Mouse (Mus musculus) 3134 (cell line): ENCODE data around the gene Mospd2.

Experiments
- DNase-seq: peaks from one replicate; pipeline ENCODE4 v3.0.0-alpha.2; 2011; ENCODE audit warnings: low spot score; ENCODE audit not compliant: insufficient read length; ENCODE audit errors: extremely low read depth

Mospd2 gene

GRCm38 (mm10) chrX:164980193-164980775 is at the start of gene Mospd2, which contains the start of gene Fancb:
Mospd2 (minus strand) TSS chrX:164980375.
Fancb (plus strand) TSS chrX:164980592.
- peak; percentile 93 for DNase-seq

GRCm38 (mm10) chrX:165004779-165005324 is 24.7 kb upstream of the Mospd2 start, which contains the start of gene Gm17604:
Gm17604 (minus strand) TSS chrX:165004829.
- no peak for DNase-seq

DNA sequence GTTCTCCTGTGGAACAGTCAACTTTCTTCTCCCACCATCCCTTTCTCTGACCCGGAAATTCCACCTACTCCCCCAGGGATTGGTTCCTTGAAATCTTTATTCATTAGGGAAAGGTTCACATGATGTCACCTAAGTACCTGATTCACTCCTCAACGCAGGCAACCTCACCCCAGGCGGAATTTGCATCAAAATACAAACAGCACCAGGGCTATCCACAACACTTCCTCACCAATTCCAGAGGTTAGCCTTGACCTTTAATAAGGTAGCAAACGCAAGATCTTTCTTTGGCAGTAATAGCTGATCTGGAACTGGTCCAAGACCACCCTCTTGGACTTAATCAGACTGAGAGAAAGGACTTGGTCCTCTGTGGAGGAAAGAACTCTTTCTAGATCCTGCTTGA is 23.0 kb upstream of the Mospd2 start:
- no peak for DNase-seq

- no peak for DNase-seq
Measured at GRCm38 (mm10) chrX:164978866-164979265, 1.3 kb downstream of the Mospd2 start.

DNA sequence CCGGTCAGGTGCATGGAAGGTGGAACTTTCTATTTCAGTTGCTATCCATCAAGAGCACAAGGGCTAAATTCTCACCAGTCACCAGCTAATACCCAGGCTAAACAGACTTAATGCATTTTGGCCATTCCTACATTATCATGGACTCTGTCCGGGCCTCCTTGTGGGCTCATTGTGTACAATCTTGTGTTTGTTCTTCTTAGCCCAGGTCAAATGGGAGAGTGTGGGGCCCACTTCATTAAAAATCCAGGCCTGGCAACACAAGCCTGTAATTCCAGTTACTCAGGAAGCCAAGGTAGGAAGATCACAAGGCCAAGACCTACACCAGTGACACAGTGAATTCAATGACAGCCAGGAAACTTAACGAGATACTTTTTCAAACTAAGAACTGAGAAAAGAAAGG is 9.0 kb downstream of the Mospd2 start:
- no peak for DNase-seq

DNA sequence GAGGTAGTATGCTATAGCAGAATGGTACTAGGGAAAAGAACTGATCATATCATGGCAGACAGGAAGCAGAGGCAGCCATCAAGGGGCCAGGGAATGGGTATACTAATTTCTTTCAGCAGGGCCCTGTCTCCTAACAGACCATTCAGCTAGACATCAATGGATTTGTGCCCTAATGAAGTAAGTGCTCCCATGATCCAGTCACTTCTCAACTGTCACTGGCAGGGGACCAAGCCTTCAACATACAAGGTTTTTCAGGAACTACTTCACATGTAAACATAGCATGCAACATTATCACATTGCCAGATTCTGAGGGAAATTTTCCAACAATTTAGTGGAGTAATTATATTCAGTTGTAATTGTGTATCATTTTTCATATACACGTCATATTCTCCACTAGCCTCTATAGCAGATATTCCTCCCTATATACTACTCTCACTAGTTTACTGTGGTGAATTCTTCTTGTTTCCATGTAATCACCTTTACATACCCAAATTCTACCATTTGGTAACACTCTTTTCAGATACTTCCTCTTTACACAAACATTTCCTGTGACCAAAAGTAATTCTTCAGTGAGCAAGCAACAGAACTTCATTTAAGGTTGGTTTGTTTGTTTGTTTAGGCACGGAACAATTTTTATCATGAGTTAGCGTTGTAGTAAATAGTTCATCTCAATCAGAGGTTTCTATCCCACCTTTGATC is 14.3 kb downstream of the Mospd2 start:
- DNase-seq = no peak

- DNase-seq = no peak
Measured at GRCm38 (mm10) chrX:164952601-164953375, 27.4 kb downstream of the Mospd2 start.

DNA sequence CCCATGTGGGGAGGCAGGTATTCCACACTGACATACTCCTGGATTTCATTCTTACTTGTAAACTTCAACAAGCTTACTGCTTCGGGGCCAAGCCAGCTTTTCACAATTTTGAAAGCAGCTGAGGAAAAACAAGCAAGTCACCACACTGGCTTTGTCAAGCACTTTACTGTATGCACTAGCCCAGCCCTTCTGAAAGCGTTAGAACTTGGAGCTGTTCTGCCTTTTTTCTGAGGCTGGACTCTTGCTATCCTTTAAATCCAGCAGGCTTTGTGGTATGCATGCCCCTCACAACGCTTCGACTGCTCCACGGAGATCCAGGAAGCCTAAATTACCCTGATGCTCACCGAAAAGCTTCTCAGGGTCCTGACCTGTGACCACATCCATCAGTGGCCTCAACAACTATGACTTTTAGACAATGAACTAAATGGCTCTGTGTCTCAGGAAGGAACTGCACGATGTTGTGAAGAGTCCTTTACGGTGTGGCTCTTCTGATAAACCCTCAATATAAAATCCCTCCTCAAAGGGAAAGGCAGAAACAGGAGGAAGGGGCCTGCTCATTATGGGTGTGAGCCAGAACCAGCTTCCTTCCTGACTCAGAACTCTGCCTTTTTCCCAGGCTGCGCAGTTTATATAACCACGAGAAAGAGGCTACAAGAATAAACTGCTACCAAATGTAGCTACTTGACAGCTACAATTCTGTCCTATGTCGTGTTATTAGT is 28.2 kb downstream of the Mospd2 start:
- DNase-seq = no peak

- DNase-seq = no peak
Measured at GRCm38 (mm10) chrX:164941540-164941939, 38.6 kb downstream of the Mospd2 start.

DNA sequence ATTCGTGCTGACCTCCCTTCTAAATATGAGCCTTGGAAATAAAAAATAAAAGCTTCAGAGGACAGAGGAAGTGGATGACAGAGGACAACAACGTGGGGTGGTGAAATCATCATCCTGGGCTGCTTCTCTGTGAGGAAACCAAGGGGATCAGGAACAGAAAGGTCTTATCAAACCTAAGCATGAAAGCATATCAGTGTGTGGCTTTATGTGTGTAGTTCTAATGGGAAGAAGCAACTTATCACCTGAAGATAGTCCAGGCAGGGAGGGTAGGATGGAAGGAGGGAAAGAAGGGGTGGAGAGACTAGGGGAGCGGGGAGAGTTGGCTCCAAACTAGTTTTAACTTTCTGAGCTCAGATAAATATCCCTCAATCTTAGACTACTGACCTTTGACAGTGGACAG is 67.2 kb downstream of the Mospd2 start:
- no peak for DNase-seq

- no peak for DNase-seq
Measured at GRCm38 (mm10) chrX:164912186-164912585, 68.0 kb downstream of the Mospd2 start.

GRCm38 (mm10) chrX:164901847-164902246 is 78.3 kb downstream of the Mospd2 start:
- no peak for DNase-seq

DNA sequence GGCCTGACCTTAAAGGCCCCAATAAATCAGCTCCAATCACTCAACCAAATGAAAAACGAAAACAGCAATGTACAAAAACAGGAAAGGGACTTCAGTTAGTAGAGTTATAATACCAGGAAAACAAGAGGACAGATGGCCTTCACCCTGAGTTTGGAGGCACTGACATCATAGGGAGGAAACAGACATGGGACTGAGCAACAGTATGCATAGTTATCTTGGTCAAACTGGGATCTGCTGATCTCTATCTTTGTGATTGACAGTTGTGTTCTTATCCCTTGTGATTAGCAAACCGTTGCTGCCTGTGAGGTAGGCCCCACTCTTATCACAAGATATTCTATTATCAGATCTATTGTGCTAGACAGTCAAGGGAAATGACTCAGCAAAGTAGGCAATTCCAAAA is 80.4 kb downstream of the Mospd2 start:
- DNase-seq = no peak

GRCm38 (mm10) chrX:164886260-164886659 is 93.9 kb downstream of the Mospd2 start:
- no peak for DNase-seq
